Mouse (Mus musculus): ENCODE data around the gene Ccdc162. TPM values are rescaled to one million over a fixed set of nuclear protein-coding genes. Genes with fewer than 3 reads are reported as not detected.

The Ccdc162 gene
- polyA plus RNA-seq (2014; fragmentation: Illumina TruSeq; extraction: RNeasy Lipid Tissue Mini Kit (QIAGEN cat#74804); ENCODE audit: low read depth, low replicate concordance), result not detected

GRCm38 (mm10) chr10:41716029-41716897 is at the start of gene Ccdc162:
Ccdc162 (minus strand) TSS chr10:41716634.

DNA sequence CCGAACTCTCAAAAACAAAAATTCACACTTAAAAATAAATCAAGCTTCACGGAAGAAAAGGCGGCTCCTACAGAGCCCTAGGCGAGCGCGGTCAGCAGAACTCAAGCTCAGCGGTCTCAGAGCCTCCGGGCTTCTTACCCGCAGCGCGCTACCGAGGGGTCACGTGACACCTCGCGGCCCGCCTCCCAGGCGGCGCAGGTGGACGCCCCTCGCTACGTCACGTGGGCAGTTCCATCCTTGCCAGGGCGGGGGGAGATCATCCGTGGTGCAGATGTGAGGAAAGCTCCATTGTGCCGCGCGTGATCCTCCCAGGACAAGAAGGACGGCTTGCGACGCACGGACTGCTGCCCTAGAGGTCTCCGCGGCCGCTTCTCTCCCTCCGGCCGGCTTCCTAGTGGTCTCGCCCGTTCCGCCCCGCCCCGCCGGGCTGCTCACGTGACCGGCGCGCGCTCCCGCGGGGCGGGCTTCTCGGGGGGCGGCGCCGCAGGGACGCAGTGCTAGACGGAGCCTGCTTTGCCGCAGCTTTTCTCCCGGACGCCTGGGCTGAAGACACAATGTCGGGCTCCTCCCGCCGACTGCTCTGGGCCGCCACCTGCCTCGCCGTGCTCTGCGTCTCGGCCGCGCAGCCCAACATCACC is 197.3 kb downstream of the Ccdc162 start, which contains the start of gene Cd164:
Gene Cd164, plus strand, starts transcription at position 434 of the 638 bp plus-strand sequence.

DNA sequence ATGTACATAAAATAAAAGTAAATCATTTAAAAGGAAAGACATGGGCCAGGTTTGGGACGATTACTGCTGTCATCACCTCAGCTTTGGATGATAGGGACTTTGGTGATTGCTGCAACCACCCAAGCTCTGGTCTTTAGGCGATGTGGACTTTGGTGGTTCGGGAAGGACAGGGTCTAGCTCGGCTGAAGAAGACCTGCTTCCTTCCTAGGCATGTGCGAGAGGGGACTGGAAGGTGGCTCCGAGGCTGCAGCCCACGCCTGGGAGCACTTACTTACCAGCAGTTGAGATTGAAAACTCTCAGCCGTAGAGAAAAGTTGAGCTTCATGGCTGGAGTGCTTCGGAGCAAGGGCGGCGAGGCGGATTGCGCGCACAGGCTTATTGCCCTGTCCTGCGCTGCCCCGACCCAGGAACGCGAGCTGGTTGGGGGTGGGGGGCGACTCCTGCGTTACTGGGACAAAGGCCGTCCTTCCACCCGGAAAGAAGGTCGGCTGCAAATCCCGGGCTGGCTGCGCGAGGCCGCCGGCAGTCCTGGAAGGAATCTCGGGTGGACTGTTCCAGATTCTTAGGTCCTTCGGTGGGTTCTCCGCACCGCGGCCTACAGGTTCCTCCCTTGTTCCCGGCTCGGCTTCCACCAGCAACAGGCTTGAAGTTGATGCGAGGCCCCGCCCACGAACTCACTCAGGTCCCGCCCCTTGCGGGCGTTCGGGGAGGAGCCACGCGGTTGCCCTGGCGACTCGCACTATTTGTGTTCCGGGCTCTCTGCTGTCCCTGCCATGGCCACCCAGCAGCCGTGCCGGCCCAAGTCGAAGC is 226.5 kb downstream of the Ccdc162 start, which contains the start of the genes Smpd2 and Ppil6:
Gene Smpd2, minus strand, starts transcription at position 662 of the 810 bp plus-strand sequence.
Gene Ppil6, plus strand, starts transcription at position 732 of the 810 bp plus-strand sequence.

Other genes with a start within 250 kb of the Ccdc162 start
- 17.7 TPM for gene Mical1, start 240.3 kb downstream of the Ccdc162 start, polyA plus RNA-seq (2014; fragmentation: Illumina TruSeq; extraction: RNeasy Lipid Tissue Mini Kit (QIAGEN cat#74804); ENCODE audit: low read depth, low replicate concordance)
- gene Smpd2, start 226.3 kb downstream of the Ccdc162 start, polyA plus RNA-seq (2014; fragmentation: Illumina TruSeq; extraction: RNeasy Lipid Tissue Mini Kit (QIAGEN cat#74804); ENCODE audit: low read depth, low replicate concordance), result 38.8 TPM
- gene Ppil6, start 226.2 kb downstream of the Ccdc162 start, polyA plus RNA-seq (2014; fragmentation: Illumina TruSeq; extraction: RNeasy Lipid Tissue Mini Kit (QIAGEN cat#74804); ENCODE audit: low read depth, low replicate concordance), result 1.8 TPM
- 124 TPM for gene Cd164, start 197.2 kb downstream of the Ccdc162 start, polyA plus RNA-seq (2014; fragmentation: Illumina TruSeq; extraction: RNeasy Lipid Tissue Mini Kit (QIAGEN cat#74804); ENCODE audit: low read depth, low replicate concordance)
- 3.2 TPM for gene Cep57l1, start 93.2 kb upstream of the Ccdc162 start, polyA plus RNA-seq (2014; fragmentation: Illumina TruSeq; extraction: RNeasy Lipid Tissue Mini Kit (QIAGEN cat#74804); ENCODE audit: low read depth, low replicate concordance)
- 104 TPM for gene Sesn1, start 93.3 kb upstream of the Ccdc162 start, polyA plus RNA-seq (2014; fragmentation: Illumina TruSeq; extraction: RNeasy Lipid Tissue Mini Kit (QIAGEN cat#74804); ENCODE audit: low read depth, low replicate concordance)